Mouse (Mus musculus) liver (tissue): ENCODE measurements around the gene Med9.
A peak's percentile ranks its signal among the peaks of the same experiment; 100 is the strongest.

Experiments
- DNase-seq: peaks from one replicate; pipeline ENCODE4 v3.0.0-alpha.2; 2020; ENCODE audit warnings: mixed read lengths

The Med9 gene

DNA sequence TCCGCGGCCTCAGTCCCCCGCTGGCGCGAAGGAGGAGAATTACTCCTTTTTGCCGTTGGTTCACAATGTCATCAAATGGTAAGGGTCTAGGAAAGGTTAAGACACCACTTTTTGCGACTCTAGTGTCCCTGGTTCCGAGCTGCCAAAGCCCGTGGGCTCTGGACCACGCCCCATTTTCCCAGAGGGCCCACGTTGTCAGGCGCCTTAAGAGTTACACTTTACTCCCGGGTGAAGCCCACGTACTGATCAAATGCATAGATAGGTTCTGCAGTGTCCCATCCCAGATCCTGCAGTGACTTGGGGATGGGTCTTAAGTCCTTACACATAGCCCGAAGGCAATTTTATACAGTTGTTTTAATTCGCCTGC is 378 bp downstream of the Med9 start:
- peak; percentile 36 for DNase-seq

DNA sequence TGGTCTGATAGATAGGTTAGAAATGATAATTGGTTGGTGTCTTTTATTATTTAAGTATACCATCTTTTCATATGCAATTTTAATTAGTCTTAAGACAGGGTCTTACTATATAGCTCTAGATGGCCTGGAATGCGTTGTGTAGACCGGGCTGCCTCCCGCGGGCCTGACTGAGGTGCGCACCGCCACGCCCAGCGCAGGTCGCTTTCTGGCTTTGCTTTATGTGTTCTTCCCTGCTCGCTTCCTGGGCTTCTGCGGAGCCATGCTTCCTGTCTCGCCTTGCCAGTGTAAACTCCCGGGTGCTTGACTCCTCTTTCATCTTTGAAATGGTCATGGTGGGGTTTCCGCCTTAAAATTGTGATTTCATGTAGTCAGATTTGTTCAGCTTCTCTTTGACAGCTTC is 4.9 kb downstream of the Med9 start:
- DNase-seq: no peak

DNA sequence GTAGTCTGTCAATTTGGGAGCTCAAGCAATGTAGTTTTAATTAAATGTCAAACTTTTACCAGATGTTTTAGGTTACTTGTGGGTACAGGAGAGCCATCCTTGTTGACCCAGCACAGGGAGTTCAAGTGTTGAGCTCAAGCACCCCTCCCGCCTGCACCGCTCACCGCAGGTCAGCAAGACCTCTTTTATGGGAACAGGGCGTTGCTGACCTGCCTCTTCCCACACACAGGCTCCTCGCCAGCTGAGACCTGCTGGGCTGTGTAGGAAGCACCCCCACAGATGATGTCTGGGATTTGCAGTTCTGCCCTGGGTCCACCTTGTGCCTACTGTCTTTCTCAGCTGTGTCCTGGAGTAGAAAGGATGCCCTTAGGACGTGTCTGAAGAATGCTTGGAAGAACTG is 8.7 kb downstream of the Med9 start:
- no peak for DNase-seq

DNA sequence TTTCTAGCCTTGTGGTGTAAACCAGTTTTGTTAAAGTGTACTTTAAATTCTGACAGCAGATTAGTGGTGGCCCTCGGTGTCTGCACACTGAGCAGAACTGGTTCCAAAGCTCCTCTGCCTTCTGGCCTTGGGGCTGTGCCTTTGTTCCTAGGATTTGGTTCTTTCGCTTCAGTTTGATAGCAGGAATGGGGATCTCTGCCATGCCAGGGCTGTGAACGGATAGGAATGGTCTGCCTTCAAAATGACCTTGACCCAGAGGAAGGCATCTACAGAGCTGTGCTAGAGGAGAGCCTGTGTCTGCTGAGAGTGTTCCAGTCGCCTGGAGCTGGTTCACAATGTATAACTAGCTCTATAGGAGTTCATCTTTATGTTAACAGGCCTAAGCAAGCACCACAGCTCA is 11.4 kb downstream of the Med9 start:
- DNase-seq: no peak

DNA sequence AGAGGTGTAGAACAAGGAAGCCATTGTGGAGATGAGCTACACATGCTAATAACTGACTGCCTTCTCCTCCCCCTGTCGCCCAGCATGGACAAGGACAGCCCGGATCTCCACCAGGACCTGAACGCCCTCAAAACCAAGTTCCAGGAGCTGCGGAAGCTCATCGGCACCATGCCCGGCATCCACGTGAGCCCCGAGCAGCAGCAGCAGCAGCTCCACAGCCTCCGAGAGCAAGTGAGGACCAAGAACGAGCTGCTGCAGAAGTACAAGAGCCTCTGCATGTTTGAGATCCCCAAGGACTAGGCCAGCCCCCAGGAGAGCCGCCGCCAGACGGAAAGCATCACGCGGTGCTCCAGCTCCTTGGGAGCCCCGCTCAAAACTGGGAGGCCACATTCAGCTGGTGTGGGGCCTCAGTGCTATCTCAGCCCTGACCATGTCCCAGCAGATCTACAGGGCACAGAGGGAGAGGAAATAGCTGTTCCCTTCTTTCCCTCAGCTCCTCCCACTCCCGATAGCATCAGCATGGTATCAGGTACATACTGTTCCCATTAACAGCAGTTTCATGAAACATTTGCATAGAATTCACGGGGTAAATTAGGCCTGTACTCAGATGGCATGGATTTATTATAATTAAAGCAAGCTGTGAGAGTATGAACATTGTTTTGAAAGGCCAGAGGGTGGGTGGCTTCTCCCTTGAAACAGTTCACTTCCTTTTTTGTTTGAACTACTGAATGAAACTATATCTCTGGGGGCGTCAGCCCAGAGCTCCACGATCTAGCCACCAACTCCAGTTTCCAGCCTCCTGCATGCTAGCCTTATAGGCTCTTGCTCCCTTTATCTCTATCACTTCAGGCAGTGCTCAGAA is 12.7 kb downstream of the Med9 start:
- DNase-seq: no peak

DNA sequence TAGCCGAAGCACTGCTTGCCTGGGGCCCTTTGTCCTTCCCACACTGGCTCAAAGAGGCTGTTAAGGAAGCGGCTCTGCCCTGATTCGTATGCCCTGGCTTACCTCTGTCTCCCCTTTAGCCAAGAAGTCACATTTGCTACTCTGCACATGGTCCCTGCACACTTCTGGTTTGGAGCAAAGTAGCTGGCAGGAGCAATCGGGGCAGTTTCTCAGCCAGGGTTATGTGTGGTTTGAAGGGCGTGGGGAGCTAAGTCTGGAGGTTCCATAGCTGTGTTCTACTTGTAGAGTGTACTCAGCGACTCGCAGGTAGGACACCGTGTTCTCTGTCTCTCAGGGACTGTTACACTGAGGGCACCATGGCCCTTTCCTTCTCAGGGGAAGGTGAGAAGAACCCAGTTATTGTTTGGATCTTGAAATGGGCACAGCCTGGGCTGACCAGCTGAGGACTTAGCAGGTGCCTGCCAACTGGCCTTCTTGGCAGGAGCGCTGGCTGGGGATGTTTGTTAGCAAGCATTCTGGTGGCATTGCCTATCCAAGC is 13.4 kb downstream of the Med9 start:
- no peak for DNase-seq

DNA sequence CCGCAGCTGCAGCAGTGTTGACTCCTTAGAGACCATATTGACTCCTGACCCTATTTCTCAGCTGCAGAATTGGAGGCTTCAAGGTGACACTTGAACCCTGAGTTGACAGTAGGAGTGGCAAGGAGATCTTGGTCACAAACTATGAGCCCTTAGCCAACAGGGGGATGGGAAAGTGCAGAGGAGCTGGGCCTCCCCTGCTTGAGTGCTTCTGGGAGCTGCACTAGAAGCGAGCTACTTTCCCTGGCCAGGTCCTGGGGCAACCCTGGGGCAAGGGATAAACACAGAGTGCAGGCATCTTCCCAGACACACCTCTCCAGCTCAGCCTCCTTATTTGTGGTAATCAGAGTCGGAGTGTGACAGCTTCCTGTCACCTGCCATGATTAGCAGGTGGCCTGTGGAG is 14.6 kb downstream of the Med9 start:
- no peak for DNase-seq

DNA sequence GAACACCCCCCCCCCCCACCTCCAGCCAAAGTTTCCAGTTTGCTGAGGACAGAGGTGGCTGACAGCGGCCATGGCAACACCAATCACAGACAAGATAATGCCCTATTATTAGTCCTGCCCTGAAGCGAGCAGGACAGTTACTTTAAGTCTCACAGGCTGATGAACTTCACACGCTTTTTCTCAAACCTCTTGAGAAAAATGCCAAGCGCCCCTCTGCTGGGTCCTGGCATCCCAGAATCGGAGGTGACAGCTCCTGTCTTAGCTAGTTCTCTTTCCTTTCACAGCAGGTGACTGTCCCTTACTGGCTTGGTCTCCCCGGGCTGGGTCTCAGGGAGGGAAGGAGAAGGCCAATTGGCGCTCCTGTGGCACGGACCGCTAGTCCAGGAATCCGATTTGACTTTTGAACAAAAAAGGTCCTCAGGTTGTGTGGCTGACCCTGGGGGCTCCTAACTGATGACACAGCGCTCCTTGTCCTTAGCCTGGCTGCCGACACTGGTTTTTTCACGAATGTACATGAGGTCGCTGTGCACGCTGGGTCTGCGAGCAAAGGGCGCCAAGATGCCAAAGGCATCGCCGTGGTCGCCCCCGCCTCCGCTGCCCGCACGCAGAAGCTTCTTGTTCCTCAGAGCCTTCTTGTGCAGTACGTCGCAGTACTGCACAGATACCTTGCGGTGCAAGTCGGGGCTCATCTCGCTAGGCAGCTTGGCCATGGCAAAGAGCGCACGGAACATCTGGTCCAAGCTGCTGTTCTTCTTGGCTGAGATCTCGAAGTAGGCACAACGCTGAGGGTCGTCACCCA is 15.6 kb downstream of the Med9 start:
- no peak for DNase-seq

DNA sequence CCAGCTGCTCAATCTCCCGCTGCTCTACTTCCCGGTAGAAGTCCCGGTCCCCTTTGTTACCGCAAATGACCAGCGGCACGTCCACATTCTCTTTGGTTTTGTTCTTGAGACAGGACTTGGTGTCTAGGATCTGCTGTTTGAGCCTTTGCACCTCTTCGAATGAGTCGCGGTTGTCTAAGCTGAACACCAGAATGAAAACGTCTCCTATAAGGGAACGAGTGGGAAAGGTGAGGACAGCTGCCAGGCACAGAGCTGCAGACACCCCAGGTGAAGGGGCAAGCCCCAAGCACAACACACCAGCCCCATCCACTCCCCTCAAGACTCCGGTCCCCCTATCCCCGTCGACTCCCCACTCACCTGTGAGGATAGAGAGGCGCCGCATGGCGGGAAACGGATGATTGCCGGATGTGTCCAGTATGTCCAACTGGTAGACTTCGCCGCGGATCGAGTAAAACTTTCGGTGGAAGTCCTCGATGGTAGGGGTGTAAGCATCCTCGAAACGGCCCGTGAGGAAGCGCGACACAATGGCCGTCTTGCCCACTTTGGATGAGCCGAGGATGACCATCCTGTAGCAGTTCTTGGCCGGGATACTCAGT is 16.3 kb downstream of the Med9 start:
- no peak for DNase-seq

DNA sequence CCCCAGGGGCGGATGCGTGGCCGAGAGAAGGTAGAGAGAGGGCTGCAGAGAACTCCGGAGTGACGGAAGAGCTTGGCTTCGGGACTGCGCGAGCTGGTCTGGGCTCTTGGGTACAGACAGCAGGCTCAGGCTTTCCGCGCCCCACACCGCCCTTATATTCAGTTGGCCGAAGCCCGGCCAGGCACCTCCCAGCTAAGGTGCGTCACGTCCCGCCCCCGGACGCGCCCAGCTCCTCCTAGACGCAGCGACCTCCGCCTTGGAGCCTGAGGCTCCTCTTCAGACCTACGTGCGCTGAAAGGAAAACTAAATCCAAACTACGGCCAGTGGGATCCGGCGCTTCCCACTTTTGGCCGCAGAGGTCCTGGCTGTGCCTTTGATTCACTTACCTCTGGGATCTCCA is 16.8 kb downstream of the Med9 start, which contains the start of gene Rasd1:
Rasd1 (minus strand) TSS at position 127 of the 400 bp plus-strand sequence.
- DNase-seq: peak; percentile 86

DNA sequence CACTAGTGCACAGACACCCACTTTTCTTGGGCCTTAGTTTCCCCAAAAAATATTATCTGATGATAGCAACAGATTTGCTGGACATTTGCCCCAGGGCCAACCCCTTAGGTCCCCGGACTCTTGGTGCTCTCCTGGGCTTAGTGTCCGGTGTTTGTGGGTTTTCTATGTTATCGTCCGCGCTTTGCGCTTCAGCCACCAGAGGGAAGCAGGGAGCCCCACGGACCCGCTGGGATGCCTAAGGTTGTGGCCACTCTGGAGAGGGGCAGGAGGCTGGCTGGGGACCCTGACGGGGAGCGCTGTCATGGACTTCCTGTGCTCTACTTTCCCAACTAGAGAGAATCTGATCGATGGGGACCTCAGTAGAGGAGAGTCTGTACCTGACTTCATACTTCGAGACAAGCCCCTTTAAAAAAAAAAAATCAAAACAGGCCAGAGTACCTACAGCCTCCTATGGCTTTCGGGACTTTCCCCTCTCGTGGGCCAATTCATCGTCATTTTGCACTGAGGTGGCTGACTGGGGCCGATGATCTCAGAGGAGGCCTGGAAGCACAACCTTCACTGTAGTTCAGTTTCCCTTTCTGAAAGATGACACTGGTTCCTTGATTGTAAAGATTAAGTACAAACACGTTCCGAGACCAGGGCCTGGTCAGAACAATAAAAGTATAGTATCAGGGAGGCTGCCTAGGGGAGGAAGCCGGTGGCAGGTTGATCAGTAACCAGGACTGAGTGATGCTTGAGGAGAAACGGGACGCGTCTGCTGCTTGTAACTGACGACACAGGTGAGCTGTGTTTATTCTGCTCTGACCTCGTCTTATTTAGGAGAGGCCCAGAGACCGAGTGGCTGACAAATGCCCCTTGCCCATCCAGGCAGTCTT is 17.5 kb downstream of the Med9 start:
- DNase-seq: peak; percentile 71

DNA sequence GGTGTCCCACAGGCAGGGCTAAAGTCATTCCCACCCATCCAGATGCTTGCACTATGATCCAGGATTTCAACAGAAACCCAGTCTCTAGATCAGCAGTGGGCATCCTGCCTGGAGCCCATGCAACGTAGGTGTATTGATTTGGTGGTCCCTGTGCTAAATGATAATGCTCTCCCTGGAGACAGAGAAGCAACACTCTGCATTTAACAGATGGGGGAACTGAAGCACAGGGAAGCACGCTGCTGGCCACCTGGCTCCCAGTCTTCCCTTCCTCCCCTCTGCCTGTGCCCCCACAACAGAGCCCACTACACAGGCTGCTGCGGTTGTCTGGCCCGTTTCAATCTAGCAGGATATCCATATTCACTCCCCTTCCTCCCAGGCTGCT is 18.1 kb downstream of the Med9 start:
- no peak for DNase-seq

DNA sequence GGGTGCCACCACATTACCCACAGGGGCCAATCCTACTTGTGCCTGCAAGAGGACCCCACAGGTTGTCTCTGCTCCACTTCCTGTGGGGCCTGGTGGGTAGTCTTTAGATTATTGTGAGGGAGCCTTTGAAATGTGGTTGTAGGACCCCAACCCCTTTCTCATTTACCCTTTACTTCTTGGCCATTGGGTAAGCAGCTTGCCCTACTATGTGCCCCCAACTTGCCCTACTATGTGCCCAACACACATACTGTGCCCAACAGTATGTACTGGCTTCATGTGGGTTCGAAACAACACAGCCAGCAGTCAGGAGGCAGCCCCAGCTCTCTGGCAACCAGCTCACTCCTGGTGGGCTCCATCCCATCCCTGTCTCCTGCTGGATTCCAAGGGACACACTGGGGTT is 19.8 kb downstream of the Med9 start:
- no peak for DNase-seq

DNA sequence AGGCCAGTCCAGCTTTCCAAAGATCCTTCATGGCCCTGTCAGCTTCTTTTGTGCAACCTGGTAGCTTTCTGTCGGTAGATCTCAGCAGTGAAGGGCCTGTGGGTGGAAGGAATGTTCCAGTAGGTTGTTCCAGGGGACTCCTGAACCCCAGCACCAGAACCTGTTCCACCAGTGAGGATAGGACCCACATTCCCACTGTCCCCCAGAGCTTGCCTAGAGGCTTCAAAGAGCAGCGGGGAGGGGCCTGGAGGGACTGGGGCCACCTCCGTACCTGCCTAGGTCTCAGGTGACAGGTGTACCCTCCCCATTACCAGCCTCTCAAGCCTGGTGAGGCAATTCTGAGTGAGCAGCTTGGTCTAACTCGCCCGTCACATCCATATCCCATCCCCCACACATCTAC is 22.8 kb downstream of the Med9 start:
- no peak for DNase-seq

DNA sequence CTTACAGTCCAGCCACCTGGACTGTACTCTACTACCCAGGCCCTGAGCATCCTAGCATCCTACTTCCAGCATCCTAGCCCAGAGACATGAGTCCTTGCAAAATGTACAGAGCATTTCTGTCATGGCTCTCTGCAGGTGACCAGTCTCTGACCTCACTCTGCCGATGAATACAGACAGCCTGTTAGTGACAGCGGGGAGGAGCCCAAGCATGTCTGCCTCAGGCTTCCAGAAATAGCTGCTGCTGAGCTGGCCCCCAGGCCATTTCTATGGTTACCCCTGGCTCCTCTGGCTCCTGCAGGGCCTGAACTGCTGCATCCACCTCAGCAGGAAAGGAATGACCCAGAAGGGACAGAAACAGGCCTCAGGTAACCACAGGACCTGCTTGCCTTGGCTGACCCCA is 23.7 kb downstream of the Med9 start:
- DNase-seq: no peak

DNA sequence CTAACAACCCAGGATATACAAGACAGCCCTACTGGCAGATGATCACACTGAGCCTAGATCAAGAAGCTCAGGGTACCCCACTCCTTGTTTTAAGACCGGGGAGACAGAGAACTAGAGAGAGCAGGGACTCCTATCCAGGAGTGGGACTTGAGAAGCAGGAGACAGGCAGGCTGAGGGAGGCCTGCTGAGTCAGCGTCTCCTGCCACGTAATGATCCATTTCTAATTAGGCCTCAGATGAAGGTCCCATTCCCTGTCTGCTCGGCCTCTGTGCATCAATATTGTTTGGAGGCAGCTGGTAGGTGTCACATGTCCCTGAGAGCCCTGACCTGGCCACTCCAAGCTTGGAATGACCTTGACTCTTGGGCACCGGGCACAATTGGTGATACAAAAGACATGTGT is 25.4 kb downstream of the Med9 start:
- no peak for DNase-seq

DNA sequence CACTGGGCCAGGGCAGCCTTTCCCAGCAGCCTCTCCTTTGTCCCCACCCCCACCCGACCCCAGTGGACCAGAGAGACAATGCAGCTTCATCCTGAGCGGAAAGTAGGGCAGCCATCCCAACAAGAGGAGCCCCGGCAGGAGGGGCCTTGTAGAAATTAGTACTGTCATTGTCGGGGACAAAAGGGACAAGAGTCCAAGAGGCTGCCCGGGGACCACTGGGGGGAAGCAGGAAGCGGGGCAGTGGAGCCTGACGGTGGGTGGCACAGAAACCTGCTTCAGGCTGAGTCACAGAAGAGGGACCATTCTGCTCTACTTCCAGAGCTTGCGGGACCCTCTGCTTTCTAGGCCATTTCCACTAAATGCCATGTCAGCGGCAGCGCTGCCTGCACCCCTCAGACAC is 27.2 kb downstream of the Med9 start:
- DNase-seq: no peak

DNA sequence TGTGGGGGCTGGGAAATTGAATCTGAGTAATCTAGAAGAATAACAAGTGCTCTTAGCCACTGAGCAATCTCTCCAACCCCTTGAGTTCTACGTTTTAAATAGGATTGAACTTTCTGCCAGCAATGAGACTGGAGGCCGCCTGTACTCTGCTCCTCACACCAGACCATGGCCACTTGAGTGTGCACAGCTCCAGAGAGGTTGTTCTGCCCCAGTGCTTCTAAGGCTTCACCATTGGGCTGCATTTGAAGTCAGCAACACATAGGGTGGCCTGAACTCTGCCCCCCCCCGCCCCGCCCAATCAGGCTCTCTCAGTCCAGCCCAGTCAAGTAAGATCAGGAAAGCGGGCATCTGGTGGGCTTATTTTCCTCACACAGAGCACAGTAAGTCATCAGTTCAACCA is 29.8 kb downstream of the Med9 start:
- no peak for DNase-seq

DNA sequence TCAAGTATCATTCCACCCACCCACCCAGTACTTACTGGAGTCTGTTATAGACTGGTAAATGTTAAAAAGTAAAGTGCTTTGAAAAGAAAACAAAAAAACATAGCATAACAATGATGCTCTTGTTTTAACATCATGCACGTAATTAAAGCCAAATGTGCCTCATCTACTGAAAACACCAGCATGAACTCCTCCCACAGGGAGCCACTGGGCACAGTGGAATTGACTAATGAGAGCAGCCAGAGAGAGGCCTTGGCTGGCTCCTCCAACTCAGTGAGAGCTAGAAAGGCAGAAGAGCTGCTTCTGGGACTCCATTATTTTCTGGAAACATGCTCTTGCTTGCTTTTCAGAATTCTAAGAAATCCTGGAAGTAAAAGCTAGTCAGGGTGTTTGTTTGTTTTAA is 41.4 kb downstream of the Med9 start:
- no peak for DNase-seq

DNA sequence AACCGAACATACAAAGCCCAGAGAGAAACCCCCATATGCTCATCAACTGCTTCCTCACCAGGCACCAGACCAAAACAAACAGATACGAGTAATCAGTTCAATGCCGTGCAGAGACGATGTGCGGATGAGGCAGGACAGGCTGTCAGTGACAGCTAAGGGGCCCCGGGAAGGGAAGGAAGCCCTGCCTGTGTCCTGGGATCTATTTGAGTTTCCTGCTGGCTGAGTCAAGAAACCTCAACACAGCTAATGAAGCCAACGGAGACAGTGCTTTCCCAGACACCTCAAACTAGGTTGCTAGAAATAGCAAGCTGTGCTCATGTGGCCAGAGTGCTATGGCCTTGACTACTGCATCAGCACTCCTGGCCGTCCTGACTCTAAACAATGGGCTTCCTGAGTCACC is 43.4 kb downstream of the Med9 start:
- DNase-seq: no peak

DNA sequence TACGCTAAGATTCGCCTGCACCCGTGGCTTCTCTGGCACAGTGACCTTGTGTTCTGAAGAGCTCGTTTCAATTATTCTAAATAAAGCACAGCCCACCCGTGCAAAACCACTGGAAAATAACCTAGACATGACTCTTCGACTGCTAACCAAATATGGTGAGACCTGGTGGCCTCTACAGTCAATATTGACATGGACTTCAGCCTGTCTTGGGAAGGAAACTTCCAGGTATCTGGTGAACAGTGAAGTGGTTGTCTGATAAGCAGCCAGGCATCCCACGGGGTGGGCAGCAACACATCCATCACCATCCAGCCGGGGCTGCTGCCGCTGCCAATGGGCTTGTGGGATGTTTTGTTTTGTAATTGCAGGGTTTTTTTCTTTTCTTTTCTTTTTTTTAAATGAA is 46.3 kb downstream of the Med9 start:
- no peak for DNase-seq

DNA sequence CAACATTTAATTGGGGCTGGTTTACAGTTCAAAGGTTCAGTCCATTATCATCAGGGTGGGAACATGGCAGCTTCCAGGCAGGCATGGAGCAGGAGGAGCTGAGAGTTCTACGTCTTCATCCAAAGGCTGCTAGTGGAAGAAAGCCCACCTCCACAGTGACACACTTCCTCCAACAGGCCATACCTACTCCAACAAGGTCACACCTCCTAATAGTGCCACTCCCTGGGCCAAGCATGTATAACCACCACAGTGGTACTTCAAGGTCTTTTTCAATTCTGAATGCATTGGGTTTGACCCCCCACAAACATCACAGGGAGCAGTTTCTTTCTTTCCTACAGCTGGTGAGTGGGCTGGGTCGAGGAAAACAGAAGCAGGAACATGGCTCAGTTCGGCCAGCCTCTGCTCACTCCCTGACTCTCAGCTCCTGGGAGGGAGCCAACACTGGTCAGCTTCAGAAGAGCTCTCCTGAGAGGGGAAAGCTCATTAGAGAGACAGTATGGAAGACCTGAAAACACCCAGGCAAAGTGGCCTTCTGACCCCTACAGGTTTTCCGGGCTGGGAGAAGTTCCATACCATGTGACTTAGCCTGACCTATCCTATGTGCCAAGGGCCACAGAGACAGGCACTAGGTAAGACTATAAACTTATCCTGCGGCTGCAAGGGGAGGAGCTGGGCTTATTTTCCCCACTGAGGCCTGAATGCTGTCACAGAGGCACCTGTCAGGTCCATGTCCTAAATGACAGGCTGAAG is 53.4 kb downstream of the Med9 start:
- no peak for DNase-seq
